Mouse (Mus musculus) cerebellum, postnatal 36 days (tissue): ENCODE measurements around the gene Nln.

Experiments
- DNase-seq, 2 experiments: peaks; one replicate each; pipeline ENCODE4 v3.0.0; 2021 to 2022; ENCODE audit warnings: mixed read lengths in 2 of 2

Nln gene

GRCm38 (mm10) chr13:104041481-104041880, 67.9 kb downstream of the Nln start:
- no peak for DNase-seq

- DNase-seq: no peak
Observed at GRCm38 (mm10) chr13:104040950-104041349, 68.5 kb downstream of the Nln start.

GRCm38 (mm10) chr13:104039861-104040260, 69.6 kb downstream of the Nln start:
- DNase-seq: no peak

GRCm38 (mm10) chr13:104038891-104039290, 70.5 kb downstream of the Nln start:
- DNase-seq: no peak

- DNase-seq: peak in 1 of 2 experiments; percentile 19
Observed at GRCm38 (mm10) chr13:104038358-104038757, 71.1 kb downstream of the Nln start.

- no peak for DNase-seq
Observed at GRCm38 (mm10) chr13:104037531-104038290, 71.7 kb downstream of the Nln start.

- peak; percentile 46 to 58 for DNase-seq
Observed at GRCm38 (mm10) chr13:104036494-104037290, 72.7 kb downstream of the Nln start.

- no peak for DNase-seq
Observed at GRCm38 (mm10) chr13:104035651-104036050, 73.8 kb downstream of the Nln start.

GRCm38 (mm10) chr13:104034854-104035253, 74.6 kb downstream of the Nln start:
- DNase-seq: no peak

GRCm38 (mm10) chr13:104032620-104033133, 76.7 kb downstream of the Nln start:
- DNase-seq: no peak

- no peak for DNase-seq
Observed at GRCm38 (mm10) chr13:104031821-104032331, 77.5 kb downstream of the Nln start.

GRCm38 (mm10) chr13:104030956-104031355, 78.5 kb downstream of the Nln start:
- no peak for DNase-seq

- no peak for DNase-seq
Observed at GRCm38 (mm10) chr13:104029511-104029910, 79.9 kb downstream of the Nln start.

- no peak for DNase-seq
Observed at GRCm38 (mm10) chr13:104029089-104029488, 80.3 kb downstream of the Nln start.

- no peak for DNase-seq
Observed at GRCm38 (mm10) chr13:104026525-104026924, 82.9 kb downstream of the Nln start.

- DNase-seq: no peak
Observed at GRCm38 (mm10) chr13:104025710-104025995, 83.8 kb downstream of the Nln start.

GRCm38 (mm10) chr13:104024856-104025709, 84.3 kb downstream of the Nln start:
- DNase-seq: no peak

- DNase-seq: no peak
Observed at GRCm38 (mm10) chr13:104024275-104024674, 85.1 kb downstream of the Nln start.

- DNase-seq: no peak
Observed at GRCm38 (mm10) chr13:104023356-104023911, 86.0 kb downstream of the Nln start.

- DNase-seq: no peak
Observed at GRCm38 (mm10) chr13:104018466-104019076, 90.8 kb downstream of the Nln start.

- no peak for DNase-seq
Observed at GRCm38 (mm10) chr13:104015246-104016105, 93.9 kb downstream of the Nln start.
